Mouse (Mus musculus): Measurements from ENCODE around the gene Amotl1. TPM values are rescaled to one million over a fixed set of nuclear protein-coding genes. Genes with fewer than 3 reads are reported as not detected.
A peak's percentile ranks its signal among the peaks of the same experiment; 100 is the strongest.

Gene Amotl1
- polyA plus RNA-seq, 1 experiment, result 37.3 TPM

GRCm38 (mm10) chr9:14622848-14623247, 22.0 kb downstream of the Amotl1 start:
- Histone ChIP-seq H3K27me3 (ENCODE audit: control insufficient read depth, insufficient read depth, insufficient read length) (no peaks in the 10 kb centered on the region), H3K4me3 (peak overlapping the region; percentile 8), H3ac (ENCODE audit: control insufficient read depth, insufficient read length) (no peak overlapping the region), H3K4me2 (ENCODE audit: low read depth) (peak overlapping the region; percentile 96), H3K36me3 (ENCODE audit: control insufficient read depth, insufficient read depth) (no peaks in the 10 kb centered on the region), H3K79me2 (ENCODE audit: control insufficient read depth, insufficient read depth) (no peaks in the 10 kb centered on the region)
- TF ChIP-seq POLR2A (IDR thresholded peaks at IDR 0.05; ENCODE audit: insufficient read length, low read depth) (peak; percentile 26), MYOD1 (IDR thresholded peaks at IDR 0.05; ENCODE audit: control insufficient read depth in 1 of 3, insufficient read length in 2 of 3, low read depth in 2 of 3) (peak in 1 of 3 experiments; percentile 24), POLR2AphosphoS2 (IDR thresholded peaks at IDR 0.05; ENCODE audit: insufficient read length, low read depth) (no peak)

- TF ChIP-seq REST (IDR thresholded peaks at IDR 0.05; ENCODE audit: insufficient read depth, insufficient read length) (no peak), CEBPB (IDR thresholded peaks at IDR 0.05; ENCODE audit: insufficient read depth, poor library complexity, severe bottlenecking) (peak; percentile 61; the same call in 1 of the 2 replicates)
- Histone ChIP-seq H3K79me2 (ENCODE audit: control insufficient read depth, insufficient read depth) (no peaks in the 10 kb centered on the region), H3ac (ENCODE audit: control insufficient read depth, insufficient read length) (no peak overlapping the region), H3K4me2 (ENCODE audit: low read depth) (peak overlapping the region; percentile 35), H3K4me3 (no peak overlapping the region), H3K27me3 (ENCODE audit: control insufficient read depth, insufficient read depth, insufficient read length) (no peaks in the 10 kb centered on the region), H3K36me3 (ENCODE audit: control insufficient read depth, insufficient read depth) (no peaks in the 10 kb centered on the region)
These were observed 24.7 kb downstream of the Amotl1 start for GRCm38 (mm10) chr9:14620107-14620506.

- TF ChIP-seq USF1 (IDR thresholded peaks at IDR 0.05; ENCODE audit: low read depth) (no peak), E2F4 (IDR thresholded peaks at IDR 0.05; ENCODE audit: insufficient read depth) (no peak), SRF (IDR thresholded peaks at IDR 0.05; ENCODE audit: control insufficient read depth, insufficient read length, low read depth) (no peak), TCF12 (IDR thresholded peaks at IDR 0.05; ENCODE audit: insufficient read depth, poor library complexity, severe bottlenecking) (no peak), REST (IDR thresholded peaks at IDR 0.05; ENCODE audit: insufficient read depth, insufficient read length) (no peak), CEBPB (IDR thresholded peaks at IDR 0.05; ENCODE audit: insufficient read depth, poor library complexity, severe bottlenecking) (no peak), POLR2A (IDR thresholded peaks at IDR 0.05; ENCODE audit: insufficient read length, low read depth) (no peak), MYOG (IDR thresholded peaks at IDR 0.05; ENCODE audit: control insufficient read depth in 1 of 3, insufficient read depth in 1 of 3, insufficient read length in 2 of 3, low read depth in 2 of 3) (no peak), POLR2AphosphoS2 (IDR thresholded peaks at IDR 0.05; ENCODE audit: insufficient read length, low read depth) (no peak), MAX (IDR thresholded peaks at IDR 0.05; ENCODE audit: low read depth) (no peak)
- H3K4me2 ChIP-seq (ENCODE audit: low read depth), result peak overlapping the region; percentile 96
- peaks cover 44% of the 10 kb centered on the region for H3K79me2 ChIP-seq (ENCODE audit: control insufficient read depth, insufficient read depth)
- peak overlapping the region; percentile 95 for H3K4me3 ChIP-seq
- H3ac ChIP-seq (ENCODE audit: control insufficient read depth, insufficient read length), result peak overlapping the region; percentile 94
- H3K27me3 ChIP-seq (ENCODE audit: control insufficient read depth, insufficient read depth, insufficient read length), result no peaks in the 10 kb centered on the region
- peaks cover 4% of the 10 kb centered on the region for H3K36me3 ChIP-seq (ENCODE audit: control insufficient read depth, insufficient read depth)
These were observed 29.6 kb downstream of the Amotl1 start for GRCm38 (mm10) chr9:14614931-14615880.

- Histone ChIP-seq H3K4me2 (ENCODE audit: low read depth) (peak overlapping the region; percentile 77), H3K79me2 (ENCODE audit: control insufficient read depth, insufficient read depth) (peaks cover 52% of the 10 kb centered on the region), H3ac (ENCODE audit: control insufficient read depth, insufficient read length) (peak overlapping the region; percentile 94), H3K36me3 (ENCODE audit: control insufficient read depth, insufficient read depth) (peaks cover 4% of the 10 kb centered on the region), H3K4me3 (peak overlapping the region; percentile 95), H3K27me3 (ENCODE audit: control insufficient read depth, insufficient read depth, insufficient read length) (no peaks in the 10 kb centered on the region)
- TF ChIP-seq E2F4 (IDR thresholded peaks at IDR 0.05; ENCODE audit: insufficient read depth) (no peak), POLR2A (IDR thresholded peaks at IDR 0.05; ENCODE audit: insufficient read length, low read depth) (peak; percentile 76)
These were observed 30.5 kb downstream of the Amotl1 start for GRCm38 (mm10) chr9:14614205-14614930.

- Histone ChIP-seq H3K36me3 (ENCODE audit: control insufficient read depth, insufficient read depth) (peaks cover 4% of the 10 kb centered on the region), H3K27me3 (ENCODE audit: control insufficient read depth, insufficient read depth, insufficient read length) (no peaks in the 10 kb centered on the region), H3K79me2 (ENCODE audit: control insufficient read depth, insufficient read depth) (peaks cover 60% of the 10 kb centered on the region), H3K4me3 (peak overlapping the region; percentile 95), H3ac (ENCODE audit: control insufficient read depth, insufficient read length) (peak overlapping the region; percentile 94), H3K4me2 (ENCODE audit: low read depth) (peak overlapping the region; percentile 77)
- TF ChIP-seq USF1 (IDR thresholded peaks at IDR 0.05; ENCODE audit: low read depth) (no peak), MAX (IDR thresholded peaks at IDR 0.05; ENCODE audit: low read depth) (no peak), MYOG (IDR thresholded peaks at IDR 0.05; ENCODE audit: control insufficient read depth in 1 of 3, insufficient read depth in 1 of 3, insufficient read length in 2 of 3, low read depth in 2 of 3) (no peak), MYOD1 (IDR thresholded peaks at IDR 0.05; ENCODE audit: control insufficient read depth in 1 of 3, insufficient read length in 2 of 3, low read depth in 2 of 3) (no peak), CEBPB (IDR thresholded peaks at IDR 0.05; ENCODE audit: insufficient read depth, poor library complexity, severe bottlenecking) (no peak), TCF3 (IDR thresholded peaks at IDR 0.05; ENCODE audit: insufficient read length, low read depth) (no peak), TCF12 (IDR thresholded peaks at IDR 0.05; ENCODE audit: insufficient read depth, poor library complexity, severe bottlenecking) (no peak), POLR2A (IDR thresholded peaks at IDR 0.05; ENCODE audit: insufficient read length, low read depth) (no peak), POLR2AphosphoS2 (IDR thresholded peaks at IDR 0.05; ENCODE audit: insufficient read length, low read depth) (no peak), SRF (IDR thresholded peaks at IDR 0.05; ENCODE audit: control insufficient read depth, insufficient read length, low read depth) (no peak), REST (IDR thresholded peaks at IDR 0.05; ENCODE audit: insufficient read depth, insufficient read length) (no peak), E2F4 (IDR thresholded peaks at IDR 0.05; ENCODE audit: insufficient read depth) (no peak)
These were observed 31.3 kb downstream of the Amotl1 start for GRCm38 (mm10) chr9:14613308-14614204.
